Mouse (Mus musculus): ENCODE data around the gene H2-Q1.
"Not testable (repeated sequence)": the region's sequence is repeated elsewhere in the genome, so short reads cannot be mapped to it uniquely, and the experiment has no call there.

H2-Q1 gene

GRCm38 (mm10) chr17:35342711-35343476 lies 22.7 kb downstream of the H2-Q1 start:
- DNase-seq (ENCODE audit: low spot score), result no peak

GRCm38 (mm10) chr17:35347659-35348058 lies 27.5 kb downstream of the H2-Q1 start:
- not testable (repeated sequence) for DNase-seq (ENCODE audit: low spot score)

GRCm38 (mm10) chr17:35353275-35353674 lies 33.1 kb downstream of the H2-Q1 start:
- DNase-seq (ENCODE audit: low spot score), result not testable (repeated sequence)

GRCm38 (mm10) chr17:35354071-35354470 lies 33.9 kb downstream of the H2-Q1 start:
- DNase-seq (ENCODE audit: low spot score), result no peak

GRCm38 (mm10) chr17:35357086-35357485 lies 36.9 kb downstream of the H2-Q1 start:
- DNase-seq (ENCODE audit: low spot score), result no peak

GRCm38 (mm10) chr17:35358763-35359469 lies 38.7 kb downstream of the H2-Q1 start:
- DNase-seq (ENCODE audit: low spot score), result no peak

- DNase-seq (ENCODE audit: low spot score), result no peak
Measured at GRCm38 (mm10) chr17:35359470-35359862, 39.3 kb downstream of the H2-Q1 start.
